Mouse (Mus musculus): Measurements from ENCODE around the gene E130309D02Rik.

The E130309D02Rik gene

GRCm38 (mm10) chr5:143309916-143310315 lies 5.2 kb downstream of the E130309D02Rik start:
- DNase-seq (ENCODE audit: low spot score in 2 of 2) = no peak

- no peak for DNase-seq (ENCODE audit: low spot score in 2 of 2)
These were observed 6.3 kb downstream of the E130309D02Rik start for GRCm38 (mm10) chr5:143308825-143309224.

GRCm38 (mm10) chr5:143304251-143304650 lies 10.9 kb downstream of the E130309D02Rik start:
- DNase-seq (ENCODE audit: low spot score in 2 of 2) = no peak

GRCm38 (mm10) chr5:143301296-143301695 lies 13.9 kb downstream of the E130309D02Rik start:
- DNase-seq (ENCODE audit: low spot score in 2 of 2) = no peak

- peak in 1 of 2 experiments; percentile 57 for DNase-seq (ENCODE audit: low spot score in 2 of 2)
These were observed 15.5 kb downstream of the E130309D02Rik start for GRCm38 (mm10) chr5:143299686-143300085.

GRCm38 (mm10) chr5:143298391-143298790 lies 16.8 kb downstream of the E130309D02Rik start:
- no peak for DNase-seq (ENCODE audit: low spot score in 2 of 2)

GRCm38 (mm10) chr5:143297986-143298385 lies 17.2 kb downstream of the E130309D02Rik start:
- DNase-seq (ENCODE audit: low spot score in 2 of 2) = no peak

- DNase-seq (ENCODE audit: low spot score in 2 of 2) = no peak
These were observed 19.8 kb downstream of the E130309D02Rik start for GRCm38 (mm10) chr5:143295330-143295729.

- DNase-seq (ENCODE audit: low spot score in 2 of 2) = no peak
These were observed 20.3 kb downstream of the E130309D02Rik start for GRCm38 (mm10) chr5:143294862-143295261.

- DNase-seq (ENCODE audit: low spot score in 2 of 2) = no peak
These were observed 21.8 kb downstream of the E130309D02Rik start, which contains the start of gene Zfp853 for GRCm38 (mm10) chr5:143293404-143293803. TSS of gene Zfp853 (minus strand) at chr5:143293623.

- DNase-seq (ENCODE audit: low spot score in 2 of 2) = no peak
These were observed 22.3 kb downstream of the E130309D02Rik start for GRCm38 (mm10) chr5:143292879-143293278.

GRCm38 (mm10) chr5:143289299-143289698 lies 25.9 kb downstream of the E130309D02Rik start:
- DNase-seq (ENCODE audit: low spot score in 2 of 2) = no peak

GRCm38 (mm10) chr5:143288378-143288911 lies 26.7 kb downstream of the E130309D02Rik start:
- no peak for DNase-seq (ENCODE audit: low spot score in 2 of 2)

- DNase-seq (ENCODE audit: low spot score in 2 of 2) = no peak
These were observed 27.3 kb downstream of the E130309D02Rik start for GRCm38 (mm10) chr5:143287774-143288328.

GRCm38 (mm10) chr5:143284762-143285161 lies 30.4 kb downstream of the E130309D02Rik start:
- no peak for DNase-seq (ENCODE audit: low spot score in 2 of 2)

- no peak for DNase-seq (ENCODE audit: low spot score in 2 of 2)
These were observed 35.9 kb downstream of the E130309D02Rik start for GRCm38 (mm10) chr5:143279247-143279646.

GRCm38 (mm10) chr5:143275761-143276160 lies 39.4 kb downstream of the E130309D02Rik start:
- DNase-seq (ENCODE audit: low spot score in 2 of 2) = no peak

- no peak for DNase-seq (ENCODE audit: low spot score in 2 of 2)
These were observed 42.4 kb downstream of the E130309D02Rik start for GRCm38 (mm10) chr5:143272540-143273330.

- no peak for DNase-seq (ENCODE audit: low spot score in 2 of 2)
These were observed 43.1 kb downstream of the E130309D02Rik start for GRCm38 (mm10) chr5:143272108-143272507.

- DNase-seq (ENCODE audit: low spot score in 2 of 2) = no peak
These were observed 43.5 kb downstream of the E130309D02Rik start for GRCm38 (mm10) chr5:143271642-143272041.

- no peak for DNase-seq (ENCODE audit: low spot score in 2 of 2)
These were observed 45.0 kb downstream of the E130309D02Rik start for GRCm38 (mm10) chr5:143270151-143270519.

- DNase-seq (ENCODE audit: low spot score in 2 of 2) = peak; percentile 45 to 53
These were observed 45.6 kb downstream of the E130309D02Rik start, which contains the start of gene Zfp316 for GRCm38 (mm10) chr5:143269363-143270150. TSS of gene Zfp316 (minus strand) at chr5:143270022.
